Mouse (Mus musculus) limb, embryonic 14.5 days (tissue): ENCODE data around the gene Adh1. TPM values are rescaled to one million over a fixed set of nuclear protein-coding genes. Genes with fewer than 3 reads are reported as not detected.

ENCODE experiments used
- ATAC-seq: fragments of 200-750 bp; cut with Nextera tagmentation; 2 replicates; pipeline ENCODE4 v1.8.0; 2017; ENCODE audit warnings: low read depth, moderate number of reproducible peaks, moderate TSS enrichment; ENCODE audit not compliant: low FRiP score
- DNase-seq: peaks from one replicate; pipeline ENCODE4 v3.0.0-alpha.2; 2015; ENCODE audit warnings: low spot score
- H3K27ac ChIP-seq: fragments of 300-500 bp; sonication (generic); replicated peaks from 2 replicates; pipeline ENCODE4 v1.5.1; 2014; ENCODE audit warnings: low read depth, mild to moderate bottlenecking, low read length, moderate library complexity, mixed read lengths
- H3K27me3 ChIP-seq: fragments of 300-500 bp; sonication (generic); 2 replicates; pipeline ENCODE4 v1.6.1; 2014; ENCODE audit warnings: low read length, mixed read lengths; ENCODE audit not compliant: control insufficient read depth, insufficient read depth
- H3K36me3 ChIP-seq: fragments of 300-500 bp; sonication (generic); 2 replicates; pipeline ENCODE4 v1.6.1; 2014; ENCODE audit warnings: mild to moderate bottlenecking, low read length, moderate library complexity, mixed read lengths; ENCODE audit not compliant: control insufficient read depth, insufficient read depth
- H3K4me1 ChIP-seq: fragments of 300-500 bp; sonication (generic); 2 replicates; pipeline ENCODE4 v1.6.1; 2014; ENCODE audit warnings: antibody characterized with exemption, low read length, mixed read lengths; ENCODE audit not compliant: control insufficient read depth, insufficient read depth
- H3K4me2 ChIP-seq: fragments of 300-500 bp; sonication (generic); replicated peaks from 2 replicates; pipeline ENCODE4 v1.6.1; 2014; ENCODE audit warnings: low read depth, mild to moderate bottlenecking, low read length, moderate library complexity; ENCODE audit not compliant: severe bottlenecking
- H3K4me3 ChIP-seq: fragments of 300-500 bp; sonication (generic); replicated peaks from 2 replicates; pipeline ENCODE4 v1.5.1; 2014; ENCODE audit warnings: low read length
- H3K9ac ChIP-seq: fragments of 300-500 bp; sonication (generic); 2 replicates; pipeline ENCODE4 v1.6.1; 2014; ENCODE audit warnings: mild to moderate bottlenecking, low read depth, low read length, moderate library complexity; ENCODE audit not compliant: severe bottlenecking
- H3K9me3 ChIP-seq: fragments of 300-500 bp; sonication (generic); 2 replicates; pipeline ENCODE4 v1.6.1; 2016; ENCODE audit warnings: low read length; ENCODE audit not compliant: control insufficient read depth
- POLR2A ChIP-seq: fragments of 200-500 bp; IDR thresholded peaks from 2 replicates; pipeline ENCODE4 v1.8.0; 2012; ENCODE audit warnings: inconsistent platforms, mild to moderate bottlenecking, moderate library complexity, borderline replicate concordance; ENCODE audit not compliant: insufficient read depth, insufficient read length; ENCODE audit errors: extremely low read depth
- WGBS: fragments of 180-500 bp; shearing (Covaris S2); extraction: QIAGEN DNeasy Blood & Tissue Kit; methylation state at CpG from one replicate; pipeline ENCODE4 v1.1.7; 2014; 5-methylcytosine and 5-hydroxymethylcytosine counted together
- polyA plus RNA-seq, 2 experiments: library from polyadenylated mRNA; depleted of rRNA in 1 of 2; stranded (reverse) in 1 of 2; unstranded in 1 of 2; fragments of >200 nt; fragmentation: Nextera tagmentation in 1 of 2; extraction: Ambion mirVana in 1 of 2; gene quantifications; 2 replicates each; pipeline versions ENCODE4 v1.2.1 to v1.2.3; 2012 to 2014

The Adh1 gene
- polyA plus RNA-seq, 2 experiments, result 8.6 to 17.4 TPM

DNA sequence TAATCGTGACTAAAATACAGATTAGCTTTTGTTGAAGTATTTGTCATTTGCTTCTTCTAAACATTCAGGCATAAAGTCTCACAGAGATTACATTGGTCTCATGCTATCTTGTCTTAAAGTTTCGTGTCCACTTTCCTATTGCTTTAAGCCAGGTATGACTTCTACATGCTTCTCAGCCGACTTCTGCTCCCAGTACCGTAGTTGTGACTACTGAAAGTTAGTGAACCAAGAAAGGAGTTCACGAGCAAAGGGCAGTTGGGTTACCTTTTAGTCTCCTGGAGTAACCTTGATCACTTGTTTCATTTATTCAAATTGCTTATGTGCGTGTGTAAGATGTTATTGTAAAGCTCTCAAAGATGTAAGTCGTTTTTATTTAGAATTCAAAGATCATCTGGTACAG, 25.2 kb downstream of the Adh1 start:
- no peaks in the 10 kb centered on the region for H3K4me1 ChIP-seq
- no peak overlapping the region for H3K4me3 ChIP-seq
- WGBS, result 94% methylated on average over 7 of the region's 7 CpGs
- no peak overlapping the region for H3K27ac ChIP-seq
- no peak for ATAC-seq
- H3K9me3 ChIP-seq, result no peaks in the 10 kb centered on the region
- H3K27me3 ChIP-seq, result no peaks in the 10 kb centered on the region
- DNase-seq, result no peak
- H3K4me2 ChIP-seq, result no peak overlapping the region
- no peak for TF ChIP-seq POLR2A
- H3K9ac ChIP-seq, result no peak overlapping the region
- no peaks in the 10 kb centered on the region for H3K36me3 ChIP-seq

DNA sequence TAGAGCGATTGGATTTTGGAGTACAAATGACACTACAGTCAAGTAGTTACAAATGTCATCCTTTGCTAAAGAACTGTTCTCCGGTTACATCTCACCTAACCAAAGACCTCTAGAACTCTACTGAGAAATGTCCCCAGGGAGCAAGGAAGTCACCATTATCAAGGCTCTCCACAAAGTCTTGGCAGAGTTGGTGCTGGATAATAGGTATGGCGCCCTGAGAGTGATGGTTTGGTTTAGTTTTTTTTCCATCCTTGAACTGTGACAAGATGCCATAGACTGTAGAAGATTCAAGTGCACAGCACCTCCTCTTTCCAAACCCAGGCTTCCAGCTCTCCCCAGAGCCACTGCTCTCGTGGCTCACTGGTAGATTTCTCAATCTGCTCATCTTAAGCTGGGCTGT, 26.9 kb downstream of the Adh1 start:
- no peaks in the 10 kb centered on the region for H3K9me3 ChIP-seq
- no peaks in the 10 kb centered on the region for H3K27me3 ChIP-seq
- 85% methylated on average over 4 of the region's 4 CpGs for WGBS
- H3K4me1 ChIP-seq, result no peaks in the 10 kb centered on the region
- H3K36me3 ChIP-seq, result no peaks in the 10 kb centered on the region
- ATAC-seq, result no peak
- no peak overlapping the region for H3K9ac ChIP-seq
- no peak for TF ChIP-seq POLR2A
- H3K4me3 ChIP-seq, result no peak overlapping the region
- no peak overlapping the region for H3K27ac ChIP-seq
- no peak overlapping the region for H3K4me2 ChIP-seq
- no peak for DNase-seq

DNA sequence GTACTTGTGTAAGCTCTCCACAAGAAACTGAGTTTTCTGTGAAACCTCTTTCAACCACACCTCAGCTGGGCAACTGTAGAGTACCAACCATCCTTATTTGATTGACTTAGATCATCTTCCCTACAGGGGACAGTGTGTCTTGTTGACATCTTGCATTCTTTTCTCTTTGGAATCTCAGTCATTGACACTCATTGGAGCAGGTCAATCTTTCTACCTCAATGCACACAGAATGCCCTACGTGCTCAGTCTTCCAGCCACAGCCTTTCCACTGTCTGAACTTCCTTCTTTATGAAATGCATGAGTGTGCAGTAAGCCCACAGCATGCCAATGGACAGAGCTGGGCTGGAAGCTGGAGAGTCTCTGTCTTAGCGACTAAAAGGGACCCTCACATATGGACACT, 29.9 kb downstream of the Adh1 start:
- Histone ChIP-seq H3K9me3 (0 out of 2 replicates have a peak, but pooled peaks cover 5% of the 10 kb centered on the region), H3K4me1 (no peaks in the 10 kb centered on the region), H3K4me2 (no peak overlapping the region), H3K4me3 (no peak overlapping the region), H3K27ac (no peak overlapping the region), H3K36me3 (no peaks in the 10 kb centered on the region), H3K27me3 (no peaks in the 10 kb centered on the region), H3K9ac (no peak overlapping the region)
- TF ChIP-seq POLR2A, result no peak
- ATAC-seq, result no peak
- 88% methylated on average over 2 of the region's 2 CpGs for WGBS
- no peak for DNase-seq

DNA sequence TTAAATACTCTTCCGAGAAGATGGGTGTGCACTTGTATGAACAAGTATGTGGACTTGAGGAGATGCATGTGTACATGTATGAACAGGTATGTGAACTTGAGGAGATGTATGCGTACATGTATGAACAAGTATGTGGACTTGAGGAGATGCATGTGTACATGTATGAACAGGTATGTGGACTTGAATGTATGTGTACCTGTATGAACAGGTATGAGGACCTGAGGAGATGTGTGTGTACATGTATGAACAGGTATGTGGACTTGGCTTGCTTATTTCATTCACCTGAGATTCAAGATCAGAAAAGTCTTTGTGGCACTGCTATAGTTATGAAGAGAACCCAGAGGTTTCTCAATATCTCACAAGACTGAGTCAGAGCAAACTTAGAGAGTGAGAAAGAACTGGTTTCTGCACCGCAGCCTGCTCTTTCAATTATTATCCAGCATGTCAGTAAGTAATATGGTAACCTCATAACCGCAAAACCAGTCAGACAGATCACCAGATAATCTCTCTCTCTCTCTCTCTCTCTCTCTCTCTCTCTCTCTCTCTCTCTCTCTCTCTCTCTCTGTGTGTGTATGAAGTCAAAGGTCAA, 30.8 kb downstream of the Adh1 start:
- Histone ChIP-seq H3K27me3 (no peaks in the 10 kb centered on the region), H3K4me1 (no peaks in the 10 kb centered on the region), H3K36me3 (no peaks in the 10 kb centered on the region), H3K4me3 (no peak overlapping the region), H3K27ac (no peak overlapping the region), H3K4me2 (no peak overlapping the region), H3K9ac (no peak overlapping the region), H3K9me3 (0 out of 2 replicates have a peak, but pooled peaks cover 5% of the 10 kb centered on the region)
- no peak for TF ChIP-seq POLR2A
- no peak for ATAC-seq
- no peak for DNase-seq
- WGBS, result 89% methylated on average over 4 of the region's 4 CpGs

DNA sequence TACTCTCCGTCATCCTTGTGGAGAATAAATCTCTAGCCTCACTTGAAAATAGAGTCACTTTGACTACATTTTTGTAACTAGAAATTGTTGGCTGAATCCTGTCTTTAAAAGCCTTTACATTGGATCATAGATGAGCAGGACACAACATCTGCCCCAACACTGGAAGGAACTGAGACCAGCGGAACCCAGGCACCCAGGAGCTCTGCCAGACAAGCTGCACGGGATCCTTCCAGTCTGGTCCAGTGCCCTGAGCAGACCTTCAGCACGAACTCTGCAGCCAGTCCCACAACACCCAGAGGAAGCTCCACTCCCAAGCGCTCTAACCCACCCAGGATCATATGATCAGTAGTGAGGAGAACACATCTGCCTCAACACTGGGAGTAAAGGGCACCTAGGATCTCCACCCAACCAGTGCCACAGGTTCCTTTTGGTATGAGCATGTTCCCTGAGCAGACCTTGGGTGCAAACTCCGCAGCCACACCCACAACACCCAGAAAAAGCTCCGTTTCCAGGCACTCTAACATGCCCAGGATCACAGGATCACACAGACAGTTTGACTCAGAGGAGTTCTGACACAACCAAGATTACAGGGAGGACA, 32.6 kb downstream of the Adh1 start:
- 90% methylated on average over 7 of the region's 7 CpGs for WGBS

More for the DNA sequence above, 32.6 kb downstream of the Adh1 start:
- no peaks in the 10 kb centered on the region for H3K4me1 ChIP-seq
- DNase-seq (no peak), ATAC-seq (no peak)
- H3K27me3 ChIP-seq, result no peaks in the 10 kb centered on the region
- 0 out of 2 replicates have a peak, but pooled peaks cover 8% of the 10 kb centered on the region for H3K9me3 ChIP-seq
- no peak for TF ChIP-seq POLR2A
- H3K4me2 ChIP-seq, result no peak overlapping the region
- H3K36me3 ChIP-seq, result no peaks in the 10 kb centered on the region
- no peak overlapping the region for H3K4me3 ChIP-seq
- no peak overlapping the region for H3K27ac ChIP-seq
- no peak overlapping the region for H3K9ac ChIP-seq
